Mouse (Mus musculus) liver, embryonic 11.5 days (tissue): ENCODE data around the gene Lemd2. TPM values are rescaled to one million over a fixed set of nuclear protein-coding genes. Genes with fewer than 3 reads are reported as not detected.
A peak's percentile ranks its signal among the peaks of the same experiment; 100 is the strongest.

Experiments used
- ATAC-seq: fragments of 200-750 bp; cut with Nextera tagmentation; replicated peaks from 2 replicates; pipeline ENCODE4 v1.8.0; 2017; ENCODE audit warnings: moderate number of reproducible peaks, mild to moderate bottlenecking, moderate TSS enrichment, moderate library complexity; ENCODE audit not compliant: low FRiP score
- DNase-seq: peaks from one replicate; pipeline ENCODE4 v3.0.0-alpha.2; 2017; ENCODE audit warnings: low spot score
- H3K27ac ChIP-seq: fragments of 300-500 bp; sonication (generic); 2 replicates; pipeline ENCODE4 v1.5.1; 2014; ENCODE audit warnings: mild to moderate bottlenecking, low read depth, low read length, control low read depth
- H3K27me3 ChIP-seq: fragments of 300-500 bp; sonication (generic); replicated peaks from 2 replicates; pipeline ENCODE4 v1.6.1; 2014; ENCODE audit warnings: low read length, mixed read lengths; ENCODE audit not compliant: control insufficient read depth, insufficient read depth
- H3K36me3 ChIP-seq: fragments of 300-500 bp; sonication (generic); 2 replicates; pipeline ENCODE4 v1.6.1; 2014; ENCODE audit warnings: mild to moderate bottlenecking, low read length, moderate library complexity, mixed read lengths; ENCODE audit not compliant: control insufficient read depth, insufficient read depth
- H3K4me1 ChIP-seq: fragments of 300-500 bp; sonication (generic); replicated peaks from 2 replicates; pipeline ENCODE4 v1.6.1; 2014; ENCODE audit warnings: low read length, mixed read lengths; ENCODE audit not compliant: control insufficient read depth, insufficient read depth
- H3K4me2 ChIP-seq: fragments of 300-500 bp; sonication (generic); 2 replicates; pipeline ENCODE4 v1.6.1; 2014; ENCODE audit warnings: mild to moderate bottlenecking, control low read depth, moderate library complexity
- H3K4me3 ChIP-seq: fragments of 300-500 bp; sonication (generic); 2 replicates; pipeline ENCODE4 v1.5.1; 2014; ENCODE audit warnings: low read depth, low read length, control low read depth
- H3K9ac ChIP-seq: fragments of 300-500 bp; sonication (generic); 2 replicates; pipeline ENCODE4 v1.6.1; 2014; ENCODE audit warnings: low read depth, low read length, control low read depth
- H3K9me3 ChIP-seq: fragments of 300-500 bp; sonication (generic); 2 replicates; pipeline ENCODE4 v1.6.1; 2016; ENCODE audit warnings: low read length, inconsistent platforms, mixed read lengths; ENCODE audit not compliant: control insufficient read depth
- WGBS: fragments of 180-500 bp; shearing (Covaris S2); extraction: QIAGEN DNeasy Blood & Tissue Kit; methylation state at CpG from one replicate; pipeline ENCODE4 v1.1.7; 2014; 5-methylcytosine and 5-hydroxymethylcytosine counted together
- polyA plus RNA-seq: library from polyadenylated mRNA; unstranded; fragments of >200 nt; fragmentation: Nextera tagmentation; extraction: Ambion mirVana; gene quantifications from 2 replicates; pipeline ENCODE4 v1.2.1, GENCODE M21; 2014

Gene Lemd2
- 11.6 and 13.4 TPM in 2 replicates for polyA plus RNA-seq

GRCm38 (mm10) chr17:27204075-27204909, at the start of gene Lemd2:
Gene Lemd2, minus strand, starts transcription at chr17:27204469.
- peak within 1 kb of the TSS; percentile 98 for H3K9ac ChIP-seq
- WGBS: 3% methylated on average over 89 of the region's 97 CpGs
- peak within 1 kb of the TSS; percentile 95 for H3K27ac ChIP-seq
- peaks cover 14% of the 10 kb centered on the region for H3K4me1 ChIP-seq
- ATAC-seq: peak; percentile 89
- peak; percentile 96 for DNase-seq
- H3K36me3 ChIP-seq: peaks cover 16% of the 10 kb centered on the region
- H3K4me2 ChIP-seq: peak within 1 kb of the TSS; percentile 96
- H3K9me3 ChIP-seq: 0 out of 2 replicates have a peak, but pooled peaks cover 2% of the 10 kb centered on the region
- H3K4me3 ChIP-seq: peak within 1 kb of the TSS; percentile 93
- H3K27me3 ChIP-seq: no peaks in the 10 kb centered on the region

- 74% methylated on average over 6 of the region's 6 CpGs for WGBS
- no peak for DNase-seq
- Histone ChIP-seq H3K4me1 (no peaks in the 10 kb centered on the region), H3K27me3 (no peaks in the 10 kb centered on the region), H3K36me3 (no peaks in the 10 kb centered on the region), H3K9ac (no peak overlapping the region), H3K27ac (no peak overlapping the region), H3K4me3 (no peak overlapping the region), H3K4me2 (no peak overlapping the region), H3K9me3 (no peaks in the 10 kb centered on the region)
- no peak for ATAC-seq
Observed at GRCm38 (mm10) chr17:27251150-27251549, 46.9 kb upstream of the Lemd2 start.

- Histone ChIP-seq H3K9ac (no peak overlapping the region), H3K36me3 (no peaks in the 10 kb centered on the region), H3K27ac (no peak overlapping the region), H3K4me3 (no peak overlapping the region), H3K4me1 (no peaks in the 10 kb centered on the region), H3K4me2 (no peak overlapping the region), H3K9me3 (no peaks in the 10 kb centered on the region), H3K27me3 (no peaks in the 10 kb centered on the region)
- 21% methylated on average over 4 of the region's 4 CpGs for WGBS
- no peak for DNase-seq
- ATAC-seq: no peak
Observed at GRCm38 (mm10) chr17:27250461-27250860, 46.2 kb upstream of the Lemd2 start.

- H3K36me3 ChIP-seq: no peaks in the 10 kb centered on the region
- H3K27me3 ChIP-seq: no peaks in the 10 kb centered on the region
- ATAC-seq: no peak
- no peak overlapping the region for H3K4me2 ChIP-seq
- no peak for DNase-seq
- WGBS: 72% methylated on average over 3 of the region's 3 CpGs
- no peak overlapping the region for H3K27ac ChIP-seq
- no peaks in the 10 kb centered on the region for H3K4me1 ChIP-seq
- no peak overlapping the region for H3K9ac ChIP-seq
- no peak overlapping the region for H3K4me3 ChIP-seq
- H3K9me3 ChIP-seq: no peaks in the 10 kb centered on the region
Observed at GRCm38 (mm10) chr17:27249073-27249472, 44.8 kb upstream of the Lemd2 start.

GRCm38 (mm10) chr17:27247680-27248386, 43.6 kb upstream of the Lemd2 start:
- no peak for ATAC-seq
- H3K4me3 ChIP-seq: no peak overlapping the region
- H3K9me3 ChIP-seq: no peaks in the 10 kb centered on the region
- H3K9ac ChIP-seq: no peak overlapping the region
- no peaks in the 10 kb centered on the region for H3K27me3 ChIP-seq
- no peak overlapping the region for H3K4me2 ChIP-seq
- no peaks in the 10 kb centered on the region for H3K4me1 ChIP-seq
- no peaks in the 10 kb centered on the region for H3K36me3 ChIP-seq
- no peak overlapping the region for H3K27ac ChIP-seq
- no peak for DNase-seq
- 82% methylated on average over 6 of the region's 6 CpGs for WGBS

GRCm38 (mm10) chr17:27245851-27246381, 41.6 kb upstream of the Lemd2 start:
- Histone ChIP-seq H3K9ac (no peak overlapping the region), H3K36me3 (no peaks in the 10 kb centered on the region), H3K27ac (no peak overlapping the region), H3K27me3 (no peaks in the 10 kb centered on the region), H3K4me2 (no peak overlapping the region), H3K4me3 (no peak overlapping the region), H3K9me3 (no peaks in the 10 kb centered on the region), H3K4me1 (no peaks in the 10 kb centered on the region)
- WGBS: 59% methylated on average over 10 of the region's 10 CpGs
- no peak for ATAC-seq
- no peak for DNase-seq

GRCm38 (mm10) chr17:27244912-27245311, 40.6 kb upstream of the Lemd2 start:
- ATAC-seq: no peak
- Histone ChIP-seq H3K27ac (no peak overlapping the region), H3K36me3 (no peaks in the 10 kb centered on the region), H3K4me3 (no peak overlapping the region), H3K27me3 (no peaks in the 10 kb centered on the region), H3K9ac (no peak overlapping the region), H3K9me3 (no peaks in the 10 kb centered on the region), H3K4me2 (no peak overlapping the region), H3K4me1 (no peaks in the 10 kb centered on the region)
- WGBS: 68% methylated on average over 4 of the region's 4 CpGs
- no peak for DNase-seq

- no peak overlapping the region for H3K27ac ChIP-seq
- H3K4me2 ChIP-seq: no peak overlapping the region
- H3K9ac ChIP-seq: no peak overlapping the region
- no peaks in the 10 kb centered on the region for H3K27me3 ChIP-seq
- no peaks in the 10 kb centered on the region for H3K36me3 ChIP-seq
- H3K4me3 ChIP-seq: no peak overlapping the region
- DNase-seq (no peak), ATAC-seq (no peak)
- H3K4me1 ChIP-seq: no peaks in the 10 kb centered on the region
- 67% methylated on average over 18 of the region's 18 CpGs for WGBS
- H3K9me3 ChIP-seq: no peaks in the 10 kb centered on the region
Observed at GRCm38 (mm10) chr17:27242194-27243189, 38.2 kb upstream of the Lemd2 start.
